ENCODE assay signal across 21 mouse cellular contexts in genomic region chr12:100381941-100382340, GRCm38 (mm10).
DNase-seq lines count a peak whose midpoint lies in the region; ATAC-seq and TF ChIP-seq lines count a peak whose summit lies in the region.
"Had no signal": no experiment of that assay in that cellular context is flagged by ENCODE, and none has a peak within 500 bp of the region (broad histone marks: within the 10 kb centered on the region; RNA-seq: fewer than 3 reads in every experiment).

No protein-coding gene starts in this region.

- intact Hi-C loops in left cerebral cortex, adult 2 months (cut with DNase I): no loop called here
- intact Hi-C loops in left cerebral cortex, postnatal 4 days (cut with DNase I): no loop called here

- DNase-seq in frontal cortex, postnatal 14 days (ENCODE audit: low spot score in 2 of 2): no peak
- DNase-seq in left cerebral cortex, adult 2 months (ENCODE audit: extremely low spot score in 1 of 2, low spot score in 2 of 2): no peak
- no peak for DNase-seq in left cerebral cortex, postnatal 4 days
- peak; percentile 75 for DNase-seq in brain, adult 2 months (ENCODE audit: low read depth, low spot score)
- no peak for DNase-seq in embryo, embryonic 11 days
- DNase-seq: B cell, adult 2 months; cerebellum, adult 11 months; cerebellum, adult 18-20 months; cerebellum, adult 8-10 months; cerebellum, adult 9-11 months; cerebellum, postnatal 14 days; cerebellum, postnatal 36 days; forebrain, postnatal 0 days had no signal

- TF ChIP-seq CTCF in left cerebral cortex, adult 2 months (IDR thresholded peaks at IDR 0.05): no peak

- H3K27ac ChIP-seq in left cerebral cortex, adult 2 months: peak overlapping the region; percentile 86
- H3K27ac ChIP-seq: embryonic facial prominence, embryonic 10.5 days; embryonic facial prominence, embryonic 12.5 days; forebrain, embryonic 13.5 days; forebrain, embryonic 15.5 days had no signal

- ATAC-seq in frontal cortex, adult (ENCODE audit: low TSS enrichment): peak; percentile 66
- ATAC-seq: activated CD4-positive, CD25-positive, alpha-beta regulatory T cell, adult 4 months; CD4-positive, CD25-positive, alpha-beta regulatory T cell, adult 4 months; forebrain, embryonic 13.5 days; forebrain, embryonic 15.5 days; forebrain, postnatal 0 days; Patski had no signal

- H3K4me3 ChIP-seq in left cerebral cortex, adult 2 months: no peak overlapping the region
- H3K4me3 ChIP-seq: embryonic facial prominence, embryonic 10.5 days; embryonic facial prominence, embryonic 12.5 days; forebrain, embryonic 13.5 days; forebrain, embryonic 15.5 days had no signal
